Mouse (Mus musculus) midbrain, embryonic 12.5 days (tissue): ENCODE measurements around the gene Smarca4. TPM values are rescaled to one million over a fixed set of nuclear protein-coding genes. Genes with fewer than 3 reads are reported as not detected.

Source experiments
- ATAC-seq: fragments of 200-750 bp; cut with Nextera tagmentation; 2 replicates; pipeline ENCODE4 v1.8.0; 2017; ENCODE audit warnings: low read depth, moderate TSS enrichment, moderate library complexity; ENCODE audit not compliant: low FRiP score
- H3K27ac ChIP-seq: fragments of 300-500 bp; sonication (generic); replicated peaks from 2 replicates; pipeline ENCODE4 v1.5.1; 2016; ENCODE audit warnings: mild to moderate bottlenecking
- H3K27me3 ChIP-seq: fragments of 300-500 bp; sonication (generic); 2 replicates; pipeline ENCODE4 v1.6.1; 2016; ENCODE audit warnings: mild to moderate bottlenecking
- H3K36me3 ChIP-seq: fragments of 300-500 bp; sonication (generic); 2 replicates; pipeline ENCODE4 v1.6.1; 2016
- H3K4me1 ChIP-seq: fragments of 300-500 bp; sonication (generic); 2 replicates; pipeline ENCODE4 v1.6.1; 2016
- H3K4me2 ChIP-seq: fragments of 300-500 bp; sonication (generic); replicated peaks from 2 replicates; pipeline ENCODE4 v1.6.1; 2016; ENCODE audit warnings: mild to moderate bottlenecking, moderate library complexity
- H3K4me3 ChIP-seq: fragments of 300-500 bp; sonication (generic); 2 replicates; pipeline ENCODE4 v1.5.1; 2016; ENCODE audit warnings: mild to moderate bottlenecking
- H3K9ac ChIP-seq: fragments of 300-500 bp; sonication (generic); replicated peaks from 2 replicates; pipeline ENCODE4 v1.6.1; 2016; ENCODE audit warnings: mild to moderate bottlenecking, moderate library complexity
- H3K9me3 ChIP-seq: fragments of 300-500 bp; sonication (generic); 2 replicates; pipeline ENCODE4 v1.6.1; 2016; ENCODE audit warnings: mild to moderate bottlenecking
- WGBS: fragments of 180-500 bp; shearing (Covaris S2); methylation state at CpG from one replicate; pipeline ENCODE4 v1.1.7; 2016; 5-methylcytosine and 5-hydroxymethylcytosine counted together
- polyA plus RNA-seq: library from polyadenylated mRNA; unstranded; fragments of >200 nt; fragmentation: Nextera tagmentation; extraction: Ambion mirVana; gene quantifications from 2 replicates; pipeline ENCODE4 v1.2.1, GENCODE M21; 2016

Gene Smarca4
- polyA plus RNA-seq, 1 experiment from 2014 or later: 178 TPM

GRCm38 (mm10) chr9:21630673-21631072 is 14.7 kb downstream of the Smarca4 start:
- no peak for ATAC-seq
- no peaks in the 10 kb centered on the region for H3K9me3 ChIP-seq
- H3K4me2 ChIP-seq: no peak overlapping the region
- no peaks in the 10 kb centered on the region; the same call in 1 of the 2 replicates for H3K4me1 ChIP-seq
- H3K4me3 ChIP-seq: no peak overlapping the region
- H3K27me3 ChIP-seq: no peaks in the 10 kb centered on the region
- H3K27ac ChIP-seq: no peak overlapping the region
- H3K36me3 ChIP-seq: peaks cover 31% of the 10 kb centered on the region
- H3K9ac ChIP-seq: no peak overlapping the region
- WGBS: 86% methylated on average over 3 of the region's 3 CpGs

GRCm38 (mm10) chr9:21633106-21633505 is 17.1 kb downstream of the Smarca4 start:
- Histone ChIP-seq H3K4me2 (no peak overlapping the region), H3K9ac (no peak overlapping the region), H3K4me1 (no peaks in the 10 kb centered on the region), H3K27me3 (no peaks in the 10 kb centered on the region), H3K4me3 (no peak overlapping the region), H3K36me3 (peaks cover 56% of the 10 kb centered on the region), H3K27ac (no peak overlapping the region), H3K9me3 (no peaks in the 10 kb centered on the region)
- no peak for ATAC-seq
- 67% methylated on average over 3 of the region's 3 CpGs for WGBS

GRCm38 (mm10) chr9:21635639-21636038 is 19.7 kb downstream of the Smarca4 start:
- no peak overlapping the region for H3K4me3 ChIP-seq
- H3K4me1 ChIP-seq: no peaks in the 10 kb centered on the region
- no peak for ATAC-seq
- 88% methylated on average over 7 of the region's 7 CpGs for whole genome bisulfite sequencing
- H3K9ac ChIP-seq: no peak overlapping the region
- H3K36me3 ChIP-seq: peaks cover 81% of the 10 kb centered on the region
- no peaks in the 10 kb centered on the region for H3K27me3 ChIP-seq
- H3K27ac ChIP-seq: no peak overlapping the region
- H3K4me2 ChIP-seq: no peak overlapping the region
- H3K9me3 ChIP-seq: no peaks in the 10 kb centered on the region

GRCm38 (mm10) chr9:21639031-21639430 is 23.1 kb downstream of the Smarca4 start:
- Histone ChIP-seq H3K4me2 (no peak overlapping the region), H3K4me1 (no peaks in the 10 kb centered on the region), H3K36me3 (peaks cover 100% of the 10 kb centered on the region), H3K27ac (no peak overlapping the region), H3K9ac (no peak overlapping the region), H3K27me3 (no peaks in the 10 kb centered on the region), H3K9me3 (no peaks in the 10 kb centered on the region), H3K4me3 (no peak overlapping the region)
- 95% methylated on average over 11 of the region's 11 CpGs for WGBS
- no peak for ATAC-seq

DNA sequence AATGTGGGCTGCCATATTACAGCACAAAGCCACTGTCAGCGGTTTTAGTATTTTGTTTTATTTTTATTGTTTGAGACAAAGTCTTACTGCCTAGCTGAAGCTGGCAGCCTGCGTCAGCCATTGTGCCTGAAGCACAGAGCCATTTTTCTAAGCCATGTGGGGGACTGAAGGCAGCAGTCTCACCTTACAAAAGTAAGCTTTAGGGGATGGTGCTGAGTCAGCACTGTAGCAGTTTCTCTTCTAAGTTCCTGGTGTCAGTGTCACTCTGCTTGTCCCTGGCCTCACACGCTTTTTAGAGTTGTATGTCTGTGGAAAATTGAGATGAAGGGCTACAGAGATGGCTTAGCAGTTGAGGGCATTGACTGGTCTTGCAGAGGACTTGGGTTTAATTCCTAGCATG is 30.4 kb downstream of the Smarca4 start:
- 95% methylated on average over 3 of the region's 3 CpGs for WGBS
- Histone ChIP-seq H3K4me3 (no peak overlapping the region), H3K4me2 (no peak overlapping the region), H3K4me1 (no peaks in the 10 kb centered on the region), H3K36me3 (peaks cover 85% of the 10 kb centered on the region), H3K9me3 (no peaks in the 10 kb centered on the region), H3K9ac (no peak overlapping the region), H3K27me3 (no peaks in the 10 kb centered on the region), H3K27ac (no peak overlapping the region)
- ATAC-seq: no peak

- H3K36me3 ChIP-seq: peaks cover 83% of the 10 kb centered on the region
- no peak for ATAC-seq
- 92% methylated on average over 6 of the region's 6 CpGs for WGBS
These were observed 31.8 kb downstream of the Smarca4 start for GRCm38 (mm10) chr9:21647721-21648120.

DNA sequence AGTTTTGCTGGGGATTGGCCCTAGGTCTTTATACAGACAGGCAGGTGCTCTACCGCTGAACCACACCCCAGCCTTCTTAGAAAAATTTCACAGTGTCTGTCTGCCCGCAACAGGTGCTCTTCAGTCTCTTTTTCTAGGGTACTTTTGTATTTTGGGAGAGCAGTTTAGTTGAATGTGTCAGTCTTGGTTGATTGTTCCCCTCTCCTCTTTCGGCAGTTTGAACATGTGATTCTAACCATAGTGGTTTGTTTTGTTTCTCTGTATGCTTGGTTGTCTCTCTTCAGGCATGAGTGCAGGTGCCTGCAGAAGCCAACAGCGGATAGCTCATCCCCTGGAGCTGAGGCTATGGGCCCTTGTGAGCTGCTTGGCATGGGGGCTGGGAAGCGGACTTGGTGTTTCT is 36.3 kb downstream of the Smarca4 start:
- Histone ChIP-seq H3K27ac (no peak overlapping the region), H3K4me2 (no peak overlapping the region), H3K9ac (no peak overlapping the region), H3K9me3 (no peaks in the 10 kb centered on the region), H3K4me3 (no peak overlapping the region), H3K27me3 (no peaks in the 10 kb centered on the region), H3K4me1 (no peaks in the 10 kb centered on the region), H3K36me3 (peaks cover 86% of the 10 kb centered on the region)
- ATAC-seq: no peak
- WGBS: 92% methylated on average over 5 of the region's 5 CpGs

More at GRCm38 (mm10) chr9:21647721-21648120, 31.8 kb downstream of the Smarca4 start:
- Histone ChIP-seq H3K27ac (no peak overlapping the region), H3K4me3 (no peak overlapping the region), H3K4me2 (no peak overlapping the region), H3K27me3 (no peaks in the 10 kb centered on the region), H3K4me1 (no peaks in the 10 kb centered on the region), H3K9ac (no peak overlapping the region), H3K9me3 (no peaks in the 10 kb centered on the region)

GRCm38 (mm10) chr9:21653253-21653652 is 37.3 kb downstream of the Smarca4 start:
- H3K4me3 ChIP-seq: no peak overlapping the region
- H3K27ac ChIP-seq: no peak overlapping the region
- WGBS: 90% methylated on average over 2 of the region's 2 CpGs
- H3K9ac ChIP-seq: no peak overlapping the region
- peaks cover 79% of the 10 kb centered on the region for H3K36me3 ChIP-seq
- H3K9me3 ChIP-seq: no peaks in the 10 kb centered on the region
- no peak for ATAC-seq
- H3K4me2 ChIP-seq: no peak overlapping the region
- H3K27me3 ChIP-seq: no peaks in the 10 kb centered on the region
- no peaks in the 10 kb centered on the region for H3K4me1 ChIP-seq

- Histone ChIP-seq H3K9me3 (no peaks in the 10 kb centered on the region), H3K27me3 (no peaks in the 10 kb centered on the region), H3K36me3 (peaks cover 93% of the 10 kb centered on the region), H3K4me2 (no peak overlapping the region), H3K27ac (no peak overlapping the region), H3K4me1 (no peaks in the 10 kb centered on the region), H3K4me3 (no peak overlapping the region), H3K9ac (no peak overlapping the region)
- ATAC-seq: no peak
- 93% methylated on average over 5 of the region's 5 CpGs for WGBS
These were observed 46.1 kb downstream of the Smarca4 start for GRCm38 (mm10) chr9:21662034-21662433.

- peaks cover 100% of the 10 kb centered on the region for H3K36me3 ChIP-seq
- no peak overlapping the region for H3K4me3 ChIP-seq
- no peak overlapping the region for H3K4me2 ChIP-seq
- no peaks in the 10 kb centered on the region for H3K9me3 ChIP-seq
- no peaks in the 10 kb centered on the region for H3K4me1 ChIP-seq
- no peak overlapping the region for H3K9ac ChIP-seq
- WGBS: 98% methylated on average over 7 of the region's 7 CpGs
- H3K27me3 ChIP-seq: no peaks in the 10 kb centered on the region
- no peak overlapping the region for H3K27ac ChIP-seq
- no peak for ATAC-seq
These were observed 53.0 kb downstream of the Smarca4 start for GRCm38 (mm10) chr9:21668946-21669345.

DNA sequence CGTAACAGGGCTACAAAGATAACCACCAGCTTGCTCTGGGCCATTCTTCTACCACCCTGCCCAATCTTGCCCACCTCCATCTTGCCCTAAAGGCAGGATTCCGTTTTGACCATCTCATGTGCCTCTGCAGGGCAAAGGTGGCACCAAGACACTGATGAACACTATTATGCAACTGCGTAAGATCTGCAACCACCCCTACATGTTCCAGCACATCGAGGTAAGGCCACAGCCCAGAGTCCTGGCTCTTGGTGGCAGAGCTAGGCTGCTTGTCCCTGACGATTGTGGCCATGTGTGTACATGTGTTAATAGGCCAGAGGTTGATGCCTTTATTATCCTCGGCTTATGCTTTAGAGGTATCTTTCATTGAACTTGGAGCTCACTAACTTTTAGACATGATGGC is 54.4 kb downstream of the Smarca4 start:
- peaks cover 100% of the 10 kb centered on the region for H3K36me3 ChIP-seq
- no peak overlapping the region for H3K4me2 ChIP-seq
- H3K9ac ChIP-seq: no peak overlapping the region
- no peak for ATAC-seq
- no peak overlapping the region for H3K4me3 ChIP-seq
- no peaks in the 10 kb centered on the region for H3K4me1 ChIP-seq
- 93% methylated on average over 6 of the region's 6 CpGs for WGBS
- no peaks in the 10 kb centered on the region for H3K27me3 ChIP-seq
- no peak overlapping the region for H3K27ac ChIP-seq
- no peaks in the 10 kb centered on the region for H3K9me3 ChIP-seq

GRCm38 (mm10) chr9:21671753-21672152 is 55.8 kb downstream of the Smarca4 start:
- H3K27ac ChIP-seq: no peak overlapping the region
- H3K4me1 ChIP-seq: no peaks in the 10 kb centered on the region
- no peaks in the 10 kb centered on the region for H3K9me3 ChIP-seq
- no peak overlapping the region for H3K4me3 ChIP-seq
- no peak overlapping the region for H3K4me2 ChIP-seq
- H3K36me3 ChIP-seq: peaks cover 100% of the 10 kb centered on the region
- no peak overlapping the region for H3K9ac ChIP-seq
- ATAC-seq: no peak
- H3K27me3 ChIP-seq: no peaks in the 10 kb centered on the region
- WGBS: 96% methylated on average over 5 of the region's 5 CpGs

GRCm38 (mm10) chr9:21677706-21678105 is 61.7 kb downstream of the Smarca4 start:
- H3K27me3 ChIP-seq: no peaks in the 10 kb centered on the region
- no peaks in the 10 kb centered on the region for H3K4me1 ChIP-seq
- ATAC-seq: no peak
- WGBS: 97% methylated on average over 17 of the region's 17 CpGs
- no peak overlapping the region for H3K4me2 ChIP-seq
- H3K9ac ChIP-seq: no peak overlapping the region
- peaks cover 97% of the 10 kb centered on the region for H3K36me3 ChIP-seq
- no peak overlapping the region for H3K27ac ChIP-seq
- H3K4me3 ChIP-seq: no peak overlapping the region
- no peaks in the 10 kb centered on the region for H3K9me3 ChIP-seq
